Mouse (Mus musculus): ENCODE data around the gene Ric8a. TPM values are rescaled to one million over a fixed set of nuclear protein-coding genes. Genes with fewer than 3 reads are reported as not detected.
A peak's percentile ranks its signal among the peaks of the same experiment; 100 is the strongest.
"Not testable (repeated sequence)": the region's sequence is repeated elsewhere in the genome, so short reads cannot be mapped to it uniquely, and the experiment has no call there.

Ric8a gene
- total RNA-seq, 2 experiments from 2014 or later, result 43.5 to 58.0 TPM

DNA sequence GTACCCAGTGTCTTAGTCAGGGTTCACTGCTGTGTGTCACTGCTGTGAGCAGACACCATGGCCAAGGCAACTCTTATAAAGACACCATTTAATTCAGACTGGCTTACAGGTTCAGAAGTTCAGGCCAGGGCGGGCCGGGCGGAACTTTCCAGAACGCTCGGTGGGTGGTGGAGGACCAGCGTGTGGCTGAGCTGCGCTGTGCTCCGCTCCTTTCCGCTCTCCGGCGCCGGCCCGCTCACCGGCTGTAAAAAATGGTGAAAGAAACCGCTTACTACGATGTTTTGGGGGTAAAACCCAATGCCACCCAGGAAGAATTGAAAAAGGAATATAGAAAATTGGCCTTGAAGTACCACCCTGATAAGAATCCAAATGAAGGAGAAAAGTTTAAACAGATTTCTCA is 33.9 kb downstream of the Ric8a start:
- DNase-seq, result not testable (repeated sequence)

DNA sequence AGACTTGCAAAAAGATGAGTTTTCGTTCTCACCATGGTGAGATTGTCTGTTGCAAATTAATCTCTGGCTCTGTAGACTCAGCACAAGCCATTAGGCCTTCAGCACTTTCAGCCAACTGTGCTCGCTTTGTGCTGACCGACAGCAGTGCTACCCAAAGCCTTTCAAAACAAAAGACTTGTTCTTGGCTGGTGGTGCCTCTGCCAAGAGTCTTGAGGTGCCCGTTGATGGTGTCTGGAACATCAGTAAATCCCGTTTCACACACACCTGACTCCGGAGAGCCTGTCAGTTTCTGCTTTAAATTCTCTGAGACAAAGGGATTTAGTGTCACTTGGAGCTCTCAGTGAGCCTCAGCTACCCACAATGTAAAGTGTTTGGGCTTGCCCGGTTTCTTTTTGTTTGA is 37.3 kb downstream of the Ric8a start:
- DNase-seq, result no peak

DNA sequence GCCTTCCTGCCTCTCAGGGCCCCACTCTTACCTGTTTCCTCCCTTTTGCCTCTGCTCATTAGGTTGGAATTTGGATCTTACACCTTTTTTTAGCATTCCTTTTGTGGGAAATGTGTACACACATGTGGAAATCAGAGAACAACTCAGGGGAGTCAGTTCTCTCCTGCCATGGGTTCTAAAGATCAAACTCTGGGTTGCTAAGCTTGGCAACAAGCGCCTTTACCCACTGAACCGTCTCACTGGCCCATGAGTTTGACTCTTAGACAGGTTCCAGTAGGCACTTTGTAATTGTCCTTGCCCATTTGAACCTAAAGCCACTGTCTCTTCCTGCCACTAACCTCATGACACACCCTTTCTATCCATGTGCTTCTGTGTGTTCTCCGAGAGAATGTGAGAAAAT is 37.9 kb downstream of the Ric8a start:
- DNase-seq, result no peak

DNA sequence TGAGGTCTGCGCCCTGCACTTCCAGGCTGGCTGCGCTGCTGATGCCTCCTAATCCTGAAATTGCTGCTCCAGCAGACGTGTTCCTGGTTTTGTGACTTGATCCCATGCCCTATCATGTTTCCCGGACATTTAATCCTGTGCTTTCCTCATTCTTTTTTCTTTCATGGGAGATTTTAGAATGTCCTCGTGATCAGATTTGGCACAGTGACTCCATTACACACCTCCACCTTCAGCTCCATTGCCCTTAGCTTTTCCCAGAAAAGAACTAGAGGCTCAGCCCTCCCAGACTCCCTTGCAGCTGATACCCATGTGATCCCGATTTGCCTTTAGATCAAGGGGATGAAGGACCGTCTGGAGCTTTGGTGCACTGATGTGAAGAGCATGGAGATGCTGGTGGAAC is 41.1 kb downstream of the Ric8a start:
- no peak for DNase-seq

DNA sequence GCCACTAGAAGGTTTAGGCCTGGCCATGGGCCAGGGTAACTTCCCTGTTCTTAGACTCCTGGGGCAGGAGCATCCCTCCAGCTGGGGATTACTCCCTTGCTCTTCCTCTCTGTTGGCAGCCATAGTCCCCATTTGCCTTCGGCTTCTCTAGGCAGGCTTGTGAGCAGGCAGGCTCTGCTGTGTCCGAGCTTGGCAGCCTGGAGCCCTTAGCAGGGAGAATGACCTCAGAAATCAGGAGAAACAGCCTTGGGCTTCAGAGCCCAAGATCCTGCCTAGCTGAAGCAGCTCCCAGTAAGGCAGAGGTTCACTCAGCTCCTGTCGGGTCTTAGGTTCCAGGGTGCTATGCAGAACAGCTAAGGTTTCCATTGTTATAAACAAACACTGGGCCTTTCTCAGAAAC is 42.4 kb downstream of the Ric8a start:
- peak; percentile 58 for DNase-seq

DNA sequence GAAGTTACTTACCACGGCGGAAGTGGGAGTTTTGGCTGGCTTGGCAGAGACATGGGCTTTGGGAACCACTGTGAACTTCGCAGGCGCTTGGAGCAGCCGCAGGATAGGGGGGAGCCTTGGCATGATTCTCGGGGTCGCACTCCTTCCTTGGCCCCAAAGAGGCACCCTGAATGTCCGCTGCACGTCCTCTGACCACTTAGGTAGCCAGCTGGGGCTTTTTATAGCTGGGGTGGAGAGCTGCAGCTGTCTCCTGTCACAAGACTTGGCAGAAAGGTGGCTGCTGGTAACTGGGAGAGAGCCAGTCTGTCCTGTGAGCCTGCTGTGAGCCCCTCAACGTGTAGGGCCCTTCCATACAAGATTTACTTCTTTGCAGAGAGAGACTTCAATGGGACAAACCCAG is 43.5 kb downstream of the Ric8a start, which contains the start of gene Cox8b:
TSS of gene Cox8b (minus strand) at position 227 of the 400 bp plus-strand sequence.
- peak; percentile 69 for DNase-seq

DNA sequence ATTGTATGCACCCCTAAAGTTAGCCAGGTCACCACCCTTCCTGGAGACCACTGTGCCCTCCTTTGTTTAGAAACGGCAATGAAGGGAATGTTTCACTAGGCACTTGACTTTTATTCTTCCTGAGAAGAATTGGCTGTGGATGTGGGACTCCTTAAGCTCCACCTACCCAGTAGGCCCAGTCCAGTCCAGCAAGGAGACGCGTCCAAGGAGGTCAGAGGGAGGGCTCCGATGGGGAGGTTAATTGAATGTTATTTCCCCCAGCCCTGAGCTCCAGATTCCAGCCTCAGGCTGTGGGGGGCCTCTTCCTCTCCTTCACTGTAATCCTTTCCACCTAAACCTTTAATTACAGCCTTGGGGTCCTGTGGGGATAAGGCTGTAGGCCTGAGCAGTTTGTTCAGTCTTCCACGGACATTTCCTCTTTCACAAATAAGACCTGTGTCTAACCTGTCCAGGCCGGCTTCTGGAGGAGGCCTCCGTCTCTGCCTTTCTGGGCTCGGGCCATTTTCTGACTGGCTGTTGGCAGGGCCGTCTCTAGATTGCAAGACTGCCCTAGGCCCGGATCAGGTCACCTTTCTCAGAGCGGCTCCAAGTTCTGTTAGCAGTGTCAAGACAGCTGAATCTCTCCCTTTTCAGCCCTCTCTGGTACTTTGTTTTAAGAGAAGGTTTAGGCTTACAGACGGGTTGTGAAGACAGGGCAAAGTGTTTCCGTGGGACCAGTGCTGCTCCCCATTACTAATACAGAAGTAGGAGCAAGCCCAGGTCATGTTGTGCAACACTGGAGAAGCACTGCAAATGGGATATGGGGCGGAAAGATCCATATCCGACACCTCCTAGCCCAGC is 45.5 kb downstream of the Ric8a start:
- peak; percentile 74 for DNase-seq

DNA sequence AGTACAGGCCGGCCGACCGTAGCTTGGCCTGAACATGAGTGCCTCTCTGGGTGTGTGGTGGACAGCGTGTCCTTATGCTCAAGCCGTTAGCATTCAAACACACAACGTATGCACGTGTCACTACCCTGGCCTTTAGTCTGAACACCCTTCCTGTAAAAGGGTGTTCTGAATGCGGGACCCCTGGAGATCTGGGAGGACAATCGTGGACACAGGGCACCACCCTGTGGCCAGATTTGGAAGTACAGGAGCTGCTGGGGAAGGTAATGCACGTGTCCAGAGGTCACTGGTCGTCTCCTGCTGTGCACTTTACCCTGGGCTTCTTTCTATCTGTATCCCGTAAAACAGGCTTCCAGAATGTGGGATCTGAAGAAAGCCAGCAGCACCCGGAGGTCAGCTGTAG is 46.5 kb downstream of the Ric8a start:
- peak; percentile 90 for DNase-seq

DNA sequence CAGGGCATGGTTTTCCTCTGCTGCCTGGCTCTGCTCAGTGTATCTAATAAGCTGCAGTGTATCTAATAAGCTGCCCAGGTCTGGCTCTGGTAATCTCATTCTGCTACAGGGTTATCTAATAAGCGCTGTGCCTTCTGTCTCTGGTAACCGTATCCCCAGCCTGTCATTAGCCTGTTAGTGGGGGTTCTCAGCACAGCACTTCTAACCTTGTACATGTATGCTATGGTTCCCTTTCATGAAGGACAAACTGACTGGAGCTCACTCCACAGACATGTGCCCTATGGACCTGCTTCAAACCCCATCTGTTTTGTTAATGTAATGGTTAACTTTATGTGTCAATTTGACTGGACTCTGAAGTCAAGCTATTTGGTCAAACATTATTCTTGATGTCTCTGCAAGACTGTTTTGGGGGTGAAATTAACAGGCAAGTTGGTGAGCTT is 48.9 kb downstream of the Ric8a start:
- DNase-seq, result no peak

DNA sequence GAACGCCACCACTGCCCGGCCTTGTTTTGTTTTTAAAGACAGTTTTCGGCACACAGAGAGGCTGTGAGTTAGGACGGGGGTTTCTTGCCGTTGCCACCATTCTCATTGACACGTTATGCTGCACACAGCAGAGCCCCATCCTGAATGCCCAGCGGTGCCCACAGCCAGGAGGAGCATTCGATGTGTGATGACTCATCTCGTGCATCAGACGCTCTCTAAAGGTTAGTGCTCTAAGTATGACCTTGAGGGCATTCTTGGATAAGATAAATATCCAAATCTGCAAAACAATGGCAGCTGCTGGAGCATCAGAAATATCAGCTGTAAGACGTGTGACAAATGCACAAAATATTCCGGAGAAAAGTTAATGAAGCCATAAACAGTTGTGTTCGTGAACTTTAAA is 50.4 kb downstream of the Ric8a start:
- DNase-seq, result peak; percentile 65

DNA sequence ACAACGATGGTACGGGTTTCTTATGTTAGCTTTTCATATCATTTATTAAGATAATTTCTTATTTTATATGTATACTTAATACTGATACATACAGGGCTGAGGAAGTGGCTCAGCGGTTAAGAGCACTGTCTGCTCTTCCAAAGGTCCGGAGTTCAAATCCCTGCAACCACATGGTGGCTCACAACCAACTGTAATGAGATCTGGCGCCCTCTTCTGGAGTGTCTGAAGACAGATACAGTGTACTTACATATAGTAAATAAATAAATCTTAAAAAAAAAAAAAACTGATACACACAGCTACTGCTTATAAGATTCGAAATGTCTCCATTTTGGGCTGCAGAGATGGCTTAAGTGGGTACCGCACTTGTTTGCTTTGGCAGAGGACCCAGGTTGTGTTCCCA is 50.9 kb downstream of the Ric8a start:
- DNase-seq, result no peak

DNA sequence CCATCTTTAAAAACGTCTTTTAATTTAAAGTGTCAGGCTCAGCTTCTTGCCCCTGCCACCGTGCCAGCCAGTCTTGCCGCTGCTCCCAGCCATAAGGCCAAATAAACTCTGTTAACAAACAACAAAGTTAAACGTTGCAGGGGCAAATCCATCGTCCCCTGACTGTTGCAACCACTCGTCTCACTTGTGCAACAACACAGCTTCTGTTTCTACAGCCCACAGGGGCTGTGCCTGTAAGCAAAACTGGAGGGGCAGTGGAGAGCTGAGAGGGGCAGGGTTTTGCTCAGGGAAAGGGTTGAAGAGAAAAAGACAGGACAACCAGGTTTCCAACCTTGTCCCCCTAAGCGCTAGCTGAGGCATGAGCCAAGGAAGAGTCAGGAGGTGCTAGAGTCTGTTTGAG is 51.4 kb downstream of the Ric8a start:
- peak; percentile 38 for DNase-seq

DNA sequence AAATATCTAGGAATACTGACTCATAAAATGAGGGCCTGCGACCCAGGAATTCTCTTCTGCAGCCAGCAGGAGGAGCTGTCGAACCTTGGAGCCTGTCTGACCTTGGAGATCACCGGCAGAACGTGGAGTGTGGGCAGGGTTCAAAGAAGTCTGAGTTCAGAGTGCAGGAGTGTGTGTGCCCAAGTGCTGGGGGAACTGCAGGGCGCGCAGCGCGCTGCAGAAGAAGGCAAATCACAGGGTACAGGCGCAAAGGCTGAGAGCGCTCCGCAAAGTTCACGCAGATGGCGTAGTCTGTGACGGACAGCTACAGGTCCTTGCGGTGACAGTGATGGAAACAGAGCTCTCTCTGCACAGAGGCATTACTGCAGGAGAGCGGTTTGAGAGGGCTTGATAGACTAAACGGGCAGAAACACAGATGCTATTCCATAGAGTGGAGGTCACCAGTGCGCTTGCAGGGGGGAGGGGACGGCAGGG is 51.9 kb downstream of the Ric8a start:
- peak; percentile 89 for DNase-seq

DNA sequence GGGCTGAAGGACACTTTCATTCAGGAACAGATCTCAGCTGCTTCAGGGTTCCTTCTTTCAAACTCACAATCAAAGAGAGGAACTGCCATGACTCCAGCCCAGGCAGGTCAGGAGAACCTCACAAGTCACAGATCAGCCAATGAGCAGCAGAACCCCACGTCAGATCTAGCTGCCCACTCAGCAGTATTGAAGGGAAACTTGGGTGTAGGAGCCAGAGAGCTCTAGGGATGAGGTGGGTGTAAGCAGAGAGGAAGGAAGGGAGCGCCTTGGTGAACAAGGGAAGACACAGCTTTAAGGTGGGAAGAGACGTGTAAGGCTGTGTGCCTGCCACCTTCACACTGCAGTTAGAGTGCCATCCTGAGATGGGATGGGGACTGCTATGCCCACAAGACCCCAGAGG is 55.5 kb downstream of the Ric8a start:
- DNase-seq, result no peak

DNA sequence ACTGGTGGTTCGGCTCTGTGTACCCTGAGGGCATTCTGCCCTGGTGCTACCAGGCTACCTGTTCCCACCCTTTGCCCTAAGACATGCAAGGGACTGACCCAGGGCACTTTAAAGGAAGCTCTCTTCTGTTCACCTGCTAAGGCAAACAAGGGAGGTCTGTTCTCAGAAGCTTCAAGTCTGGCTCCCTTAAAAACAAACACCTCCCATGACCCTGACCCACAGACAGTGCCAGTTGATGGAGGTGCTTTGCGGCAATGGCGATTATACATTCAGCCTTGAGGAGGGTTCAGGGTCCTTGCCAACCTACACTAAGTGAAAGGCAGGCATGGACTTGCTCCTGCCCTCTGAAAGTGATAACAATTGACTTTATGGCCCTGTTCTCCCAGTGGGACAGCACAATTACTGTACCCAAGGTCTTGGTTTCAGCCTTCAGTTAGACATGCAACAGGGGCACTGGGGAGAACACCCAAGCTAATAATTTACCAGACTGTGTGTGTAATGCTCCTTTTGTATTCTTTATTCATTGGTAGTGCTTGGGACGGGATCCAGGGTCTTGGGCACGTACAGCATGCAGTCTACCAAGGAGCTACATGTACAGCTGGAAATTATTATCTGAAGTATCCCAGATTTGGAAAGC is 56.2 kb downstream of the Ric8a start:
- no peak for DNase-seq

Other genes with a start within 250 kb of the Ric8a start
- gene Olfr61, start 228.0 kb upstream of the Ric8a start, total RNA-seq (2021), result not detected
- not detected for gene Olfr53, start 210.5 kb upstream of the Ric8a start, total RNA-seq (2021)
- not detected for gene Olfr539, start 197.0 kb upstream of the Ric8a start, total RNA-seq (2021)
- not detected for gene Olfr45, start 175.0 kb upstream of the Ric8a start, total RNA-seq (2021)
- gene Olfr541, start 159.7 kb upstream of the Ric8a start, total RNA-seq (2021), result not detected
- 100 to 1,000 TPM; 231 to 556 TPM for gene Cyp2e1, start 93.2 kb upstream of the Ric8a start, total RNA-seq (2021)
- not detected for gene Syce1, start 69.1 kb upstream of the Ric8a start, total RNA-seq (2021)
- 1 to 10 TPM; 2.3 to 2.6 TPM for gene Zfp941, start 34.8 kb upstream of the Ric8a start, total RNA-seq (2021)
- gene Urah, start 21.9 kb upstream of the Ric8a start, total RNA-seq (2021), result 10 to 100 TPM; 14.7 to 35.6 TPM
- under 1 TPM; 0.76 to 0.90 TPM for gene Scgb1c1, start 11.4 kb upstream of the Ric8a start, total RNA-seq (2021)
- under 1 TPM in 1 of 2 experiments, not detected in 1; 0.24 TPM for gene Odf3, start 9.2 kb upstream of the Ric8a start, total RNA-seq (2021)
- under 1 TPM in 1 of 2 experiments, not detected in 1; 0.39 TPM for gene Gm45785, start 626 bp upstream of the Ric8a start, total RNA-seq (2021)
- gene Bet1l, start 620 bp downstream of the Ric8a start, total RNA-seq (2021), result 10 to 100 TPM; 29.1 to 33.5 TPM
- gene Psmd13, start 25.0 kb downstream of the Ric8a start, total RNA-seq (2021), result 100 to 1,000 TPM; 106 to 112 TPM
- gene Sirt3, start 25.4 kb downstream of the Ric8a start, total RNA-seq (2021), result 10 to 100 TPM; 67.6 to 70.9 TPM
- gene Cox8b, start 43.5 kb downstream of the Ric8a start, total RNA-seq (2021), result 1,000 to 10,000 TPM; 2,860 to 2,972 TPM
- gene Nlrp6, start 63.9 kb downstream of the Ric8a start, total RNA-seq (2021), result 1 to 10 TPM; 4.9 to 7.9 TPM
- 10 to 100 TPM; 31.6 to 37.2 TPM for gene Pgghg, start 84.4 kb downstream of the Ric8a start, total RNA-seq (2021)
- gene Ifitm5, start 93.3 kb downstream of the Ric8a start, total RNA-seq (2021), result 1 to 10 TPM; 1.4 to 3.3 TPM
- gene Gm45717, start 99.0 kb downstream of the Ric8a start, total RNA-seq (2021), result not detected
- 100 to 1,000 TPM; 418 to 468 TPM for gene Ifitm2, start 99.0 kb downstream of the Ric8a start, total RNA-seq (2021)
- 10 to 100 TPM; 12.2 to 12.4 TPM for gene Ifitm1, start 110.3 kb downstream of the Ric8a start, total RNA-seq (2021)
- gene Ifitm3, start 153.8 kb downstream of the Ric8a start, total RNA-seq (2021), result 100 to 1,000 TPM; 131 to 136 TPM
- 1 to 10 TPM; 1.7 to 3.2 TPM for gene Ifitm6, start 161.0 kb downstream of the Ric8a start, total RNA-seq (2021)
- not detected for gene Gm17387, start 172.2 kb downstream of the Ric8a start, total RNA-seq (2021)
- gene B4galnt4, start 204.1 kb downstream of the Ric8a start, total RNA-seq (2021), result 1 to 10 TPM; 2.0 to 5.1 TPM
- 1 to 10 TPM in 1 of 2 experiments, under 1 TPM in 1; 0.94 to 1.5 TPM for gene Pkp3, start 221.3 kb downstream of the Ric8a start, total RNA-seq (2021)
- gene Sigirr, start 243.6 kb downstream of the Ric8a start, total RNA-seq (2021), result 10 to 100 TPM in 1 of 2 experiments, 1 to 10 TPM in 1; 8.3 to 10.6 TPM